Comparison of ENCODE assay signal across 11 mouse cellular contexts in genomic region chr8:48775531-48776037, GRCm38 (mm10).
DNase-seq lines count a peak whose midpoint lies in the region; ATAC-seq lines count a peak whose summit lies in the region.
"Had no signal": no experiment of that assay in that cellular context is flagged by ENCODE, and none has a peak within 500 bp of the region (broad histone marks: within the 10 kb centered on the region; RNA-seq: fewer than 3 reads in every experiment).

No protein-coding gene starts in this region.

- no peak for DNase-seq in heart, adult 8-10 months (ENCODE audit: low spot score)
- peak; percentile 61 for DNase-seq in embryo, embryonic 10.5 days (ENCODE audit: low spot score)
- peak; percentile 35 for DNase-seq in hindbrain, embryonic 11.5 days (ENCODE audit: low spot score)
- peak; percentile 25 for DNase-seq in neural tube, embryonic 11.5 days (ENCODE audit: low spot score)
- no peak for DNase-seq in cerebellum, adult 11 months
- no peak for DNase-seq in kidney, postnatal 36 days
- DNase-seq: cerebellum, adult 18-20 months; kidney, adult 11 months; thymus, postnatal 4 days had no signal

- peak overlapping the region; percentile 56 for H3K4me2 ChIP-seq in heart, embryonic 13.5 days
- H3K4me2 ChIP-seq in hindbrain, embryonic 11.5 days (replicated peaks; ENCODE audit: low read depth, low read length), result no peak overlapping the region
- no peak overlapping the region for H3K4me2 ChIP-seq in neural tube, embryonic 11.5 days (ENCODE audit: low read depth)
- no peak overlapping the region for H3K4me2 ChIP-seq in liver, embryonic 12.5 days

- 8% methylated on average over 9 of the region's 9 CpGs for WGBS in heart, embryonic 13.5 days
- WGBS in hindbrain, embryonic 11.5 days, result 10% methylated on average over 9 of the region's 9 CpGs
- 15% methylated on average over 9 of the region's 9 CpGs for WGBS in neural tube, embryonic 11.5 days
- 26% methylated on average over 9 of the region's 9 CpGs for WGBS in liver, embryonic 12.5 days (ENCODE audit: insufficient replicate concordance)

- H3K9ac ChIP-seq in heart, embryonic 13.5 days, result no peak overlapping the region
- H3K9ac ChIP-seq in hindbrain, embryonic 11.5 days (ENCODE audit: low read depth, low read length), result no peak overlapping the region
- H3K9ac ChIP-seq in neural tube, embryonic 11.5 days (ENCODE audit: low read length), result no peak overlapping the region
- no peak overlapping the region for H3K9ac ChIP-seq in liver, embryonic 12.5 days

- no peaks in the 10 kb centered on the region; the same call in 1 of the 2 replicates for H3K9me3 ChIP-seq in heart, embryonic 13.5 days
- H3K9me3 ChIP-seq in hindbrain, embryonic 11.5 days (ENCODE audit: control insufficient read depth, low read length), result no peaks in the 10 kb centered on the region
- H3K9me3 ChIP-seq in neural tube, embryonic 11.5 days (ENCODE audit: control insufficient read depth, low read length), result no peaks in the 10 kb centered on the region
- H3K9me3 ChIP-seq in liver, embryonic 12.5 days (replicated peaks), result no peaks in the 10 kb centered on the region

- peaks cover 86% of the 10 kb centered on the region for H3K27me3 ChIP-seq in heart, embryonic 13.5 days (replicated peaks)
- no peaks in the 10 kb centered on the region for H3K27me3 ChIP-seq in hindbrain, embryonic 11.5 days (ENCODE audit: control insufficient read depth, insufficient read depth, low read length)
- no peaks in the 10 kb centered on the region for H3K27me3 ChIP-seq in neural tube, embryonic 11.5 days (ENCODE audit: control insufficient read depth, insufficient read depth, low read length)
- no peaks in the 10 kb centered on the region for H3K27me3 ChIP-seq in liver, embryonic 12.5 days (replicated peaks)

- H3K36me3 ChIP-seq in heart, embryonic 13.5 days, result no peaks in the 10 kb centered on the region
- H3K36me3 ChIP-seq in hindbrain, embryonic 11.5 days (ENCODE audit: control insufficient read depth, insufficient read depth, low read length), result no peaks in the 10 kb centered on the region
- no peaks in the 10 kb centered on the region for H3K36me3 ChIP-seq in neural tube, embryonic 11.5 days (ENCODE audit: control insufficient read depth, insufficient read depth, low read length)
- no peaks in the 10 kb centered on the region for H3K36me3 ChIP-seq in liver, embryonic 12.5 days

- H3K27ac ChIP-seq in heart, embryonic 13.5 days (replicated peaks), result no peak overlapping the region
- no peak overlapping the region for H3K27ac ChIP-seq in hindbrain, embryonic 11.5 days (ENCODE audit: low read depth, low read length)
- H3K27ac ChIP-seq in neural tube, embryonic 11.5 days (ENCODE audit: low read depth, low read length), result no peak overlapping the region
- H3K27ac ChIP-seq in liver, embryonic 12.5 days, result no peak overlapping the region

- H3K4me1 ChIP-seq in heart, embryonic 13.5 days, result peaks cover 11% of the 10 kb centered on the region
- peaks cover 2% of the 10 kb centered on the region; the same call in 1 of the 2 replicates for H3K4me1 ChIP-seq in hindbrain, embryonic 11.5 days (replicated peaks; ENCODE audit: control insufficient read depth, insufficient read depth, low read length)
- H3K4me1 ChIP-seq in neural tube, embryonic 11.5 days (ENCODE audit: control insufficient read depth, insufficient read depth, low read length), result no peaks in the 10 kb centered on the region; the same call in 1 of the 2 replicates
- H3K4me1 ChIP-seq in liver, embryonic 12.5 days, result no peaks in the 10 kb centered on the region

- peak overlapping the region; percentile 22 for H3K4me3 ChIP-seq in heart, embryonic 13.5 days
- H3K4me3 ChIP-seq in hindbrain, embryonic 11.5 days (ENCODE audit: low read depth, low read length), result no peak overlapping the region
- H3K4me3 ChIP-seq in neural tube, embryonic 11.5 days (ENCODE audit: low read depth, low read length), result no peak overlapping the region
- H3K4me3 ChIP-seq in liver, embryonic 12.5 days, result no peak overlapping the region

- no peak; the same call in 1 of the 2 replicates for ATAC-seq in heart, embryonic 13.5 days (ENCODE audit: extremely low read depth, insufficient number of reproducible peaks, low FRiP score, low TSS enrichment)
- ATAC-seq in hindbrain, embryonic 11.5 days (ENCODE audit: low FRiP score), result peak; percentile 22; the same call in 1 of the 2 replicates
- no peak for ATAC-seq in neural tube, embryonic 11.5 days (ENCODE audit: insufficient read depth, low FRiP score, low TSS enrichment)
- ATAC-seq in liver, embryonic 12.5 days, result no peak

Comparison
In these comparisons a context has a peak if more than half of its experiments do, and no peak if none do; other contexts are left out.
1. DNase-seq: peak in embryo, embryonic 10.5 days (single experiment), hindbrain, embryonic 11.5 days (single experiment) and neural tube, embryonic 11.5 days (single experiment); none in heart, adult 8-10 months (single experiment), cerebellum, adult 11 months (single experiment) and kidney, postnatal 36 days (0 of 2).